Mouse (Mus musculus) heart, adult 2 months (tissue): ENCODE data around the gene Cox7a1.

ENCODE experiments used
- CTCF ChIP-seq: fragments of 200-600 bp; IDR thresholded peaks from 2 replicates; pipeline ENCODE4 v1.8.1; 2022; ENCODE audit warnings: antibody characterized with exemption, mild to moderate bottlenecking, moderate library complexity
- POLR2A ChIP-seq: fragments of 200-500 bp; IDR thresholded peaks from 2 replicates; pipeline ENCODE4 v1.6.1; 2011; ENCODE audit warnings: mild to moderate bottlenecking, low read depth, low read length, control low read depth; ENCODE audit not compliant: insufficient read depth

- TF ChIP-seq POLR2A = no peak
- no peak for TF ChIP-seq CTCF
These were observed 10.3 kb downstream of the Cox7a1 start for GRCm38 (mm10) chr7:30194101-30194831.
